Mouse (Mus musculus) CD4-positive, CD25-positive, alpha-beta regulatory T cell, adult 2 months (primary cell): ENCODE measurements around the gene Gm17581.
"Not testable (repeated sequence)": the region's sequence is repeated elsewhere in the genome, so short reads cannot be mapped to it uniquely, and the experiment has no call there.

Experiments
- DNase-seq: peaks from one replicate; pipeline ENCODE4 v3.0.0-alpha.2; 2012; ENCODE audit warnings: low read depth, low spot score

Gene Gm17581

DNA sequence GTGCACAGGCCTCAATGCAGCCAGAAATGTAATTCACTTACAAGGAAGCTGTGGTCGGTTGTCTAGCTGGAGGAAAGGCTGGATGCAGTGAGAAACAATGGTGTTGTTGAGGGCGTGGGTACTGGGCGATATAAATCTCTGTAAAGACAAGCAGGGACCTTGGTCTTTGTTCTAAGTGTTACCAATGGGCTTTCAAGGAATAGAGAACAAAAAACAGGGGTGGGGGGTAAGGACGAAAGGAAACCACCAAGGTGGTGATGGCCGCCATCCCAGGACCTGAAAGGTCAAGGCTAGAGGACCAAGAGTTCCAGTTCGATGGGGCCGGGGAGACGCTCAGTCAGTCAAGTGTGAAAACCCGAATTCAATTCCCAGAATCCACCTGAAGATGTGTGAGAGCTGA lies 2.1 kb upstream of the Gm17581 start:
- no peak for DNase-seq

DNA sequence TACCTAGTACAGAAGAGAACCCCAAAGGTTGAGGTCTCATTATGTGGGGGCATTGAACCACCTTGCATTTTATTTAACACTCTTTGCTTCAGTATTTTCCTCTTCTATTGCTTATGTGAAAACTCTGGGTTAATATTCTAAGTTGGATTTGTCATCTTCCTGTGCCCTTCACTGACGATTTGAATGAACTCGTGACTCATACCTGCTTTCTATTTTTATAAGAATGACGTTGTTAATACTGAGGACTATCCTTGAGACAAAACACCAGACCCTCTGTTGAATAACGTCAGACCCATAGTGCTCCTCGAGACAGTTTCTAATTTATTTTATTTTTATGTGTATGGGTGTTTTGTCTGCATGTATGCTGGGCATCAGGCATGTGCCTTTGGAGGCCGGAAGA lies 1.3 kb upstream of the Gm17581 start:
- no peak for DNase-seq

DNA sequence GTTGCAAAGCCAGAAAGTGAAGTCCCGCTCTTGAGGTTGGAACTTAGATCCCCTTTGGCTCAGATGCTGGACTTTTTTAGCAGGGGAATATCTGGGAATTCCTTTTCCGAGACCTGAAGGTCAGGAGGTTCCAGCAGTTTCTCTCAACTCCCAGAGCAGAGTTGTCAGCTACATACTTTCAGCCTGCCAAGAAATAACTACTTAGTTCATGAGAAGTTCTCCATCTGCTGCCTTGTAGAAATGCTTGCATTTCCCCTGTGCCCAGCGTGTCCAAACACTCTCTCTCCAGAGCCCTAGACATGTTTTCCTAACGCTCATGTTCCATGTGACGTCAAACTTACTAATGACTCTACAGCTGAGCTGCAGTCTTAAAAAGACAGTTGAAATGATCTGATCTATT lies 586 bp downstream of the Gm17581 start:
- no peak for DNase-seq

DNA sequence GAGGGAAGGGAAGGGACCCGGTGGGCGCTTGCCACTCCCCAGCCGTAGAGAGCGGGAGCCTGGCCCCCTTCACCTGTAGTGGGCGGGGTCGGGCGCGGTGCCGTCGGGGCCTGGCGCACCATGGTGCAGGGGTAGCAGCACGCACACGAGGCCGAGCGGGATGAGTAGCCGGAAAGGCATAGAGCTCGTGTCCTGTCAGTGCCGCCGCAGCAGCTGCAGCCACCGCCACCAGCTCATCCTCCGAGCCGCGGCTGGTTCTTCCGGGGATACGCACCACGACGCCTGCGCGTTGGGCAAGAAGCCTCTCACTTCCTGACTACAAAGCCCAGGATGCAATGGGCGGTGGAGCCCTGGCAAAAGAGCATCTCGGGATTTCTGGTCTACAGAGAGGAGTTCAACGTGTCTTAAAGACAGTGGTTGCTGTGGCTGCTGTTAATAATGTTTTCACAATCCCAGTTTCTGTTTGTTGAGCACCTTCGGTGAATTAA lies 6.5 kb downstream of the Gm17581 start, which contains the start of gene Edem2:
TSS of gene Edem2 (minus strand) at position 318 of the 488 bp plus-strand sequence.
- DNase-seq = peak; percentile 96

DNA sequence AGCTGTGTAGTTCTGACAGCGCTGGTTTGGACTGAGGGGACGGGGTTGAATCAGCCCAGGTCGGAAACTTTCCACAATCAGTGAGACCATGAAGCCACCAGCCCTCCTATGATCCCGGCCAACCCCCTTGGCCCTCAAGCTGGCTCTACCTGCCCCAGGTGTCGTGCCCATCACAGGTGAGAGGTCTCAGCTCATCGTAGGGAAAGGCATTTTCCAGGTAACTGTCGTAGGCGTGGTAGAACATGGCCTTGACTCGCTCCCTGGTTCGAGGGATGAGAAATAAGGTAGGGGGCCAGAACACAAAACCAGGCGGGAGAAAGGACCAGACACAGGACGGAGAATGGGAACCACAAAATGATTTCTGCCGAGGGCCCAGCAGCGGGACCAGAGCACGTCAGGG lies 6.9 kb downstream of the Gm17581 start:
- DNase-seq = no peak

DNA sequence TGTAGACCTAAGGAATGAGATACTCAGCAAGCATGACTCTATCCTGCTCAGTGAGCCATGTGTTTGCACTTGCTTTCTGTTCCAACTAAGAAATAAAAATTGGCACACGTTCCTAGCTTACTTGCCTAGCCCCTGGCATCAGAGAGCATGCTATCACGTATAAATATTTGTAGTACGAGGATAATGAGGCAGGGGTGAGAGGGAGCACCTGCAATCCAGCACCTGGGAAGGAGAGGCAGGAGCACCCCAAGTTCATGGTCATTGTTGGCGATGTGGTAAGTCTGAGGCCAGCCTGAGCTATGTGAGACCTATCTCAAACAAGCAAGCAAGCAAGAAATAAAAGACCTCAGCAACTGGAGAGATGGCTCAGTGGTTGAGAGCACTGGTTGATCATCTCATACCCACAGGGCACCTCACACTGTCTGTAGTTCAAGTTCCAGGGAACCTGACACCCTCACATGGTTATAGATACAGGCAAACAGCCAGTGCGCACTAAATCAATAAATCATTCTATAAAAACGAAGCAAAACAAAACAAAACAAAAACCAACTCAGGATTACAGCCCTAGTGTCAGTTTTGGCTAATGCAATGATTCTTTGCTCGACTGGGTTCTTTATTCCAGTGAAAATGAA lies 7.8 kb downstream of the Gm17581 start:
- DNase-seq = no peak

DNA sequence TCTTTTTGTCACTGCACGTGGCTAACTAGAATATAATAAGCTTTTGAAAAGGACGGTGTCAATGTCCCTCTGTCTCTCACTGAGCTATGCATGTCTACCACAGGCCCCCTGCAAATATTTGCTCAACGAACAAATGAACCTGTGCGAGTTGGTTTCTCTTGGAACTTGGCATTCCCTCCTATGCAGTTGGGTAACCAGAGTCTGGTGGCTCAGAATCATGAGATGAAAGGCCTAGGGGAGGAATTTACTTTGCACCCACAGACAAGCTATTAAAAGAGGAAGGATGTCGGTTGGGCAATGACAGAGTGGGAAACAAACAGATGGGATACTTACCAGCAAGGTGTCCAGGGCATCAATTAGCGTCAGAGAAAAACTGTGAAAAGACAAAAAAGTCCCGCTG lies 9.4 kb downstream of the Gm17581 start:
- DNase-seq = no peak

DNA sequence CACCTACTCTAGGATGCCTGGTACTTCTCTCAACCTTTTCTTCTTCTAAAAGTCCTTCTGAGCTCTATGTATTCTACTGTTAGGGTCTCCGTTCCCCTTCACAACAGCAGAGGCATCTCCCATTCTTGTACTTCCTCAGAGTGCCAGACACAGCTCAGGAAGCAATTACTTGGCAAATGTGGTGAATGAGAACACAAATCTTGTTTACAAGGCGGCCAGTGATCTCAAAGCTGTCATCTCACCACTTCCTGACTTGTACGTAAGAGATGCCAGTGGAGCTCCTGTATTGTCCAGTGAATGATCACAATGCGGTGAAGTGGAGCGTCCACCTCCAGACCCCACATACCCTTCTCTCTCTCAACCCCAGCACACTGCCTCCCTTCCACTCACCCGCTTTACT lies 11.1 kb downstream of the Gm17581 start:
- no peak for DNase-seq

DNA sequence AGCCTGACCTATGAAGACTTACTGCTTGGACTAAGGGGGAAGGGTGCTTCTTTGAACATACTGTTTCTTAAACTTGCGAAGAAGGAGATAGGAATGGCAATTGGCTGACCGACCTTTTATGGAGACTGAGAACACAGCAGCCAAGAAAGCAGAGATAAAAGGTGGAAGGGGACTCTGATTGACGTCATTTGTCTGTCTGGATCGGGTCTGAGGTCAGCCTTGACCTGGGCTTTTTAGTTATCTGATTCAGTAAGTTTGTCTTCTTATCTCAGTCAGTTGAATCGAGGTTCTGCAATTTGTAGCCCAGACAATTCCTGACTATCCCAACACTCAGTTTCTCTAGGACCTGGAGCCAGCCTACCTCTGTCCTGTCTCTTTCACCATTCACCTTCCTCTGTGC lies 11.6 kb downstream of the Gm17581 start:
- no peak for DNase-seq

DNA sequence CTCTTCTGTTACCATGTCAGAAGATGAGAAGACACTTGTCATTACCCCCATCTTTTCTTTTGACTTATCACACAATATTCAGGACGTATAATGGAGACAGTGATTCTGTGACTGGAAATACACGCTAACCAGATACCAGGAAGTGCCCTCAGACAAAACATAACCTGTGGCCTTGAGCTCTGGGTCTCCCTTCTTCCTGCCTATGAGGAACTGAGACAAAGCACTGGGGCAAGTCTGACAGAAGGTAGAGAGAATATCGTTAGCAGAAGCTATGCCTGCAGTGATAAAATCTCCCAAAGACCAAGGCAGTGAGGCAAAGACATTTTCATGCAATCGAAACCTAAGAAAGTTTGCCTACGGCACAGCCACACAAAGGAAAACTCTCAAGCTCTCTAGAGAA lies 15.1 kb downstream of the Gm17581 start:
- DNase-seq = peak; percentile 42

DNA sequence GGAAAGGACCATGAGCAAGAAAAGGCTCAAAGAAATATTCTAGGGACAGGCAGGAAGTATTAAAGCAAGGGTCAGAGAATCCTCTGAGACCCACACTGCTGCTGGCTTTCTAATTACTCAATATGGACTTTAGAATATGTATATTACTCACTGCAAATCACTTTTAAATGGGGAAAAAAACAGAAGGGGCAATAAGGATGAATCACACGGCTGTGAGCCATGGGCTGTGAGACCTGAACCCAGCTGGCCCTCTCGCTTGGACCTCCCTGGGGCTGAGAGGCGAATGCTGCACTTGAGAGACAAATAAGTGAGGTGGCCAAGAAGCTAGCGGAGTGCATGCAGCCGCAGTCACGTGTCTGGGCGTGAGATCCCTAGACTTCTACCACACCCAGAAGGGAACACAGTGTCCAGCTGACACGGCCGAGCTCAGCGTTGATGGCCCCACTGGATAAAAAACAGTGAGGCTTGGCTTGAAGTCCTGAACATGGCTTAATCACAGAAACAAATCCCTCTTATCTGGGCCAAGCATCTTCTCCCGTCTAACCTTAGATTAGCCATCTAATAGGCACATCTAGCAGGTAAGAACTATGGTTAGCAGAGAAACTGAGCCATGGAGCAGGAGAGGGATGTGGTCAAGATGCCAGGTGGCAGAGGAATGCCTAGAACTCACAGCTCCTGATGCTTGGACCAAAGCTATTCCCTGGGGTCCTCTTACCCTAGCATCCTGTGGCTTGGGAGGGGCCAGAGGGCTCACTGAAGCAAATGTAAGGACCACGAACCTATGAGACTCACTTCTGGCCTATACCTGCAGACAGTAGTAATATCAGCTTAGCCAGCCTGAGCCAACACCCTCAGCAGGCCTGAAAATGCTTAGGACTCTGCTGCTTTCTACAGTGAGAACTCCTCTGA lies 18.3 kb downstream of the Gm17581 start:
- DNase-seq = no peak

DNA sequence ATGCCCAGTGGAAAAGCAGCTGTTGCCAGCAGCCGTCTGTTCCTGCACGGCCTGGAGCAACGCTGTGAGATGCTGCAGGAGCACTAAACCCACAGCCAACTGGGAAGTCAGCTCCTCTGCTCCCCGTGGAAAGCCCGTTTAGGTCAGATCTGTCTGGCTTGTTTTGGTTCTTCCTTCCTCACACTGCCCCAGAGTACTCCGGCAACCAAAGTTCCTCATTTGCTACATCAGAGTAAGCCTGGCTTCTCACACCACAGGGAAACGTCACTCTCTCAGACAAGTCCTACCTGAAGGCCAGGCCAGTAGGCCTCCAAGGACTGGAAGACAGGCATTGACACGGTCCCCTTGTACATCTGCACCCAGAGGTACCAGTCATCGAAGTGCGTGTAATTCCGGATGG lies 25.1 kb downstream of the Gm17581 start:
- no peak for DNase-seq

DNA sequence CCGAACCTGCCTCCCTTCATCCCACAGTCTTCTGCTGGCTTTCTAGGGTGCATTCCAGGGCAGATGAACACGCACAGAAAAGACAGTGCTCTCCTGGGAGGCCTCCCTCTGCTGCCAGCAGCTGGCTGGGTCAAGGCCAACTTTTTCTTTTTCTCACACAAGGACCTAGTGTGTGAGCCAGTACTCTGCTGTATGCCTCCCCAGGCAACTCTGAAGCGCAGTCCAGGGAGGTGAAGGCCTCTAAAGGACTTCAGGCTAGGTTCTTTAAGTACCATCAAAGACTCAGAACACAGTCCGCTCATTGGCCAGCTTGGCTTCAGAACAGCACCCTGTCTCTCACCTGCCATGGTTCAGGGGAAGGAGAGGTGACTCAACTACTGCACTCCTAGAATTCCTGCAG lies 28.4 kb downstream of the Gm17581 start:
- no peak for DNase-seq

DNA sequence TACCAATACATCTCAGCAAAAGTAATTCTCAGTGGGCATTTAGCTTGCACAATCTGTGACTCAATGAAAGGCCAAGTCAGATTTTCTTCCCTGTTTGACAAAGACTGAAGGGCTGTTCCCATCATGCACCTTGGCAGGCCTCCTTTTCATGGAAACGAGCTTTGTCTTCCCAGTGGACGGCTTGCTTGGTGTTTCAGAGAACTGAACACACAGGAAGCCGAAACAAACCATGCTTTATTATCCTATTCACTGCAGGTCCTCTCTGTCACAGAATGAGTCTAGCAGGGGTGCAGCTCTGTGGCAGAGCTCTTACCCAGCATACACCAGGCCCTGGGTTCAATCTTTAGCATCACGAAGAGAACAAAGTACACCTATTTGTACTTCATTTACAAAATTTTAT lies 32.0 kb downstream of the Gm17581 start:
- no peak for DNase-seq

DNA sequence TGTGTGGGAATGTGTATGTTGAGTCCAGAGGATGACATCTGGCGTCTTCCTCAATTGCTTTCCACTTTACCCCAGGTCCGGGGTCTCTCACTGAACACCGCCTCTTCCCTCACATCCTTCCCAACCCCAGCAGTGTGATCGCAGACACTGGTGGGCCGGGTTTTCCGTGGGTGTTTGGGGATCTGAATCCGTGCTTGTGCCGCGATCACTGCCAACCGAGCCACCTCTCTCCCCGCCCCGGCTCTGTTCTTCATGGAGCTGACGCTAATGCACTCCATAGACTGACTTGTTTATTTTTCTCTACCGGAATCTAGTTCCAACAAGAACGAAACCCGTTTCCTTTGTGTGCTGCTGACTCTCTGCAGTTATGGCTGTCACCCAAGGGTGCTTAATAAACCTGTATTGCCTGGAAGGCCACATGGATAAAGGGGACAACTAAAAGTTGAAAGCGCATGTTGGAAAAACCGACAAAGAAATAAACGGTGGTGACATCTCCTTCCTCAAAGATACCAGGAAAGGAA lies 34.2 kb downstream of the Gm17581 start:
- DNase-seq = no peak

DNA sequence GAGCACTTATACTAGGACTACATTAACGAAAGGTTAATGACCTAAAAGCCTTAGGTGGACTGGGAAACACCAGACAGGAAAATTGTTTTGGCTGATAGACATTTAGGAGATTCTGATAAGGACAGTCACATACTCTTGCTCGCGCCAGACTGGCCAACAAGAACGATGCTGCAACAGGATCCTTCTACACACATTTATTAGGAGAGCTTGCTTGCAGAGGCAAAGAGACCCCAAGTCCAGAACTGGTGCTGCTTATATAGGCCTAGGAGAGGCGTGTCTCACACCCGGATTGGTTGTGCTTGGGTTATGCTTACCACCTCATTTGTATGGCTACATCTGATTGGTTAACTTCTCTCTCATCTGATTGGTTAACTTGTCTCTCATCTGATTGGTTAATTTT lies 37.2 kb downstream of the Gm17581 start:
- not testable (repeated sequence) for DNase-seq

DNA sequence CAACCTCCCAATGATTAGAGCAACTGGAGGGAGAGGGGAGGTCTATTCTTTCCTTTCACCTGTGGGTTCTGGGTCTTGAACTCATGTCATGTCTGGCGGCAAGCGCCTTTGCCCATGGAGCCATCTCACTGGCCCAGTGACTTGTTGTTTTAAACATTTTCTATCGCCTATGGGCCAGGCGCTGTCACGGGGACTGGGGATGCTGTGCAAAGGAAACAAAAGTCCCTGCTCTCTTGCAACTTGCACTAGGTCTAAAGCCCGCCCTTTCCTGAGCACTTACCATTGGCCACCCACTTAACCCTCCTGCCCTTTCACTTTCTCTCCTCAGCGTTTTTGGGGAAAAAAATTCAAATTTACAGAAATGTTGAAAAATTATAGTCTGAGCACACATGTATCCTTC lies 38.8 kb downstream of the Gm17581 start:
- no peak for DNase-seq

DNA sequence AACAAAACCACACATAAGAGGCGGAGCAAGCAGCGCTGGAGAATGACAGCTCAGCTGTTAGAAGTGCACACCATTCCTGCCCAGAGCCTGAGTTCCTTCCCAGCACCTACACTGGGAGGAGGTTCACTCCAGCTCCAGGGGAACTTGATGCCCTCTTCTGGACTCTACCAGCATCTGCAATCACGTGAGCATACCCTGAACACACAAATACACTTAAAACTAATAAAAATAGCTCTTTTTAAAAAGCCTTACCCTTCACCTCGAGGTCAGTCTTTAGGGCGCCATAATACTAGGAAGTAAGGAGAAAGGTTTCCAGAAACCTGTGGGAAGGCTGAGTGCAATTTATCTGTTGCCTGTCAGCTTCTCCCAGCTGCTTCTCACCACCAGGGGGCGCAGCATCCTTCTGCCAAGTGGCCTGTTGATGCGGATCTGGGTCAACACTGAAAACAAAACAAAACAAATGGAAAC lies 39.5 kb downstream of the Gm17581 start:
- peak; percentile 91 for DNase-seq

DNA sequence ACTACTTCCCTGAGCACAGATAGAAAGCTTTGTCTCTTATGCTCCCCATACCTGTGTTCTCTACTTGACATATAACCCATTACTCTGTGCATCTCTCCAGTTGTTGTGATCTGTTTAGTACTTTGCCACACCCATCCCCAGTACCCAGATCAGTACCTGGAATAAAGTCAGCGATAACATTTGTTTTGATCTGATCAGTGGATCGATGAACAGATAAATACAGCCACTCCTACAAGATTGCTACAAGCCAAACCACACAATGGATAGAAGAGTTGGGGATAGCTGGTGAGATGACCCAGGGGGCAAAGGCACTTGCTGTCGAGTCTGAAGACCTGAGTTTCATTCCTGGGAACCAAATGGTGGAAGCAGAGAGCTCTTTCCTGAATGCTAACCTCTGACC lies 40.4 kb downstream of the Gm17581 start:
- DNase-seq = no peak

DNA sequence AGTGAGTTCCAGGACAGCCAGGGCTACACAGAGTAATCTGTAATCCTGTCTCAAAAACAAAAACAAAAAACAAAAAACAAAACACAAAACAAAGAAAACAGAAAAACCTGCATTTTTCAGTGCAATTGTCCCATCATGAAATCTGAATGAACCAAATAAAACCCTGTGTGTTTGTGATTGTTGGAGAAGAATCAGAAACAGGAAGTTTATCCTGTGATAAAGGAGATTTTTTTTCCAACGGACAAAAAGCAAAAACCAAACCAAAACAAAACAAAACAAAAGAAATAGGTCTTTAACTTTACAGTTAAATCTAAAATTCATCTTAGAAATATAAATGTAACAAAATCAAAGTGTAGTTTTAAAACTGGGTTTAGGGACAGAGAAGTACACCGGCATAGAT lies 41.1 kb downstream of the Gm17581 start:
- no peak for DNase-seq

DNA sequence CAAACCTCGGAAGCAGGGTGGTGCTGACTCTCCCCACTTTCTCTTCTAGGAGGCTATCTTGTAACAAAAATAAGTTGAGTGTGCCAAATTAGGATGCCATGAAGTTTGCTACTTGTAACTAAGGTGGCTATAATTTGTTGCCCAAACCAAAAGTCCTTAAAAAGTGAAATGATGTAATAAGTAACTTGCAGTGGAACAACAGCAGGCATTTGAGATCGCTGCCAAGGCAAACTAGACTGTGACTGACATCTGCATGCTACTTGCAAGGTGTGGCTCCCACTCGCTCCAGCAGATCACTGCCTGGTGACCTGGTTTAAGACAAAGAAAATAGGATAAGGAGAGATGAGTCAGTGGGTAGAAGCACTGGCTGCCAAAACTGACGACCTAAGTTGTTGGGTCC lies 42.5 kb downstream of the Gm17581 start:
- no peak for DNase-seq

DNA sequence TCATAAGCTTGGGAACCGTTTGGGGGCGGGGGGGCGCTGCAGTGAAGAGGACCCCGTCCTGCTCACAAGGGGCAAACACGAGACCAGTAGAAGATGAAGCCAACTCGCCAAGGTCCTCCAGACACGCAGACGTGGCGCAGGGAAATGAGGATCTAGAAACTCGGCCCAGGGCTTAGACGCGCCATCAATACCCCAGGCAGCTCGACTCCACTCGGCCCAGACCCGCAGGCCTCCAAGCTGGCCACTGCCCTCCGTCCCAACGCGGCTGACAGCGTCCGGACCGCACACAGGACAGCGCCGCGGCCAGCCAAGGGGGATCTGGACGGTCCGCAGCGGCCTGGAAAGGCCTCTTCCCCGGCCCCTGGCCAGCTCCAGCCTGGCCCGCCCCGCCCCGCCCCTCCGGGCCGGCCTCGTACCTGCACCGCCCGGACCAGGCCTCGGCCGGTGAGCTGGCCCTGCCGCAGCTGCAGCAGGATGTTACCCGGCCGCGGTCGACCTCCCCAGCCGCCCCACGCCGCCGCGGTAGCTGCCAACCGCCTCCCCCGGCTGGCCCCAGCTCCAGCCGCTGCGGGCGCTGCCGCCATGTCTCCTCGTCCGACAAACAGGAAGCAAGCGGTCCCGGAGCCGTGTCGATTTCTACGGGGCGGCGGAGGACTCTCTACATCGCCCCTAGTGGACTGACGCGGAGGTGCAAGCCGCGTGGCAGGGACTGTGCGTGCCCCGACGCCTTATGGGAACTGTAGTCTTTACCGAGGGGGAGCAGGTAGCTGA lies 43.8 kb downstream of the Gm17581 start, which contains the start of gene Trpc4ap:
TSS of gene Trpc4ap (minus strand) at position 662 of the 771 bp plus-strand sequence.
- DNase-seq = peak; percentile 98
